Mouse (Mus musculus): ENCODE measurements around the gene Pisd. TPM values are rescaled to one million over a fixed set of nuclear protein-coding genes. Genes with fewer than 3 reads are reported as not detected.
"Not testable (repeated sequence)": the region's sequence is repeated elsewhere in the genome, so short reads cannot be mapped to it uniquely, and the experiment has no call there.

Pisd gene
- polyA plus RNA-seq, 1 experiment from 2014 or later = 91.1 TPM

DNA sequence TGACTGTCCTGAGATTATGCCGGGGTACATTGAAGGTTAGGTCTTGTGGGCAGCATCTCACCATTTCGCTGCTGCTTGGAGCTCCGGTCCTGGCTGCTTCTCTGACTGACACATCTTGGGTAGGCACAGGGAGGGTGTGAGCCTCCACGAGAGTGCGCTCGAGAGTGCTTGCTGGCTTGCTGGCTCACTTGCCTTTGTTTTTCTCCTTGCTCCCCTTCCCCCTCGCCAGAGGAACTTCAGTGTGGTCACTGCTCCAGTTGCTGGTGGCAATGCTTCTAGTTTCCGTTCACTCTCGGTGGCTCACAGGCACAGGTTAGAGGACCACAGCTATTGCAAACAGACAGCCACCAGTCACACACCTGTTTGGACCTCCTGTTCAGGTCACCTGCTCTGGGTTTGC lies 43.3 kb downstream of the Pisd start:
- H3K36me3 ChIP-seq = no peaks in the 10 kb centered on the region; the same call in 1 of the 2 replicates
- no peak overlapping the region for H3K4me3 ChIP-seq (replicated peaks)
- no peak for ATAC-seq
- H3K27ac ChIP-seq = no peak overlapping the region
- H3K4me2 ChIP-seq (replicated peaks) = no peak overlapping the region
- no peak overlapping the region for H3K9ac ChIP-seq
- peaks cover 32% of the 10 kb centered on the region for H3K4me1 ChIP-seq (replicated peaks)
- H3K27me3 ChIP-seq (replicated peaks) = no peaks in the 10 kb centered on the region
- no peaks in the 10 kb centered on the region for H3K9me3 ChIP-seq
- WGBS = 68% methylated on average over 9 of the region's 9 CpGs

- H3K27me3 ChIP-seq (replicated peaks); H3K27ac ChIP-seq; ATAC-seq; H3K9me3 ChIP-seq; H3K36me3 ChIP-seq; H3K9ac ChIP-seq; H3K4me2 ChIP-seq (replicated peaks); H3K4me3 ChIP-seq (replicated peaks): not testable (repeated sequence)
- 92% methylated on average over 4 of the region's 4 CpGs for WGBS
- H3K4me1 ChIP-seq (replicated peaks) = peaks cover 25% of the 10 kb centered on the region
These were observed 44.1 kb downstream of the Pisd start for GRCm38 (mm10) chr5:32741377-32741776.

GRCm38 (mm10) chr5:32740850-32741249 lies 44.6 kb downstream of the Pisd start:
- not testable (repeated sequence) for H3K4me2 ChIP-seq (replicated peaks); H3K9me3 ChIP-seq; ATAC-seq; H3K36me3 ChIP-seq; H3K4me3 ChIP-seq (replicated peaks); H3K9ac ChIP-seq; H3K27me3 ChIP-seq (replicated peaks); H3K27ac ChIP-seq
- H3K4me1 ChIP-seq (replicated peaks) = peaks cover 23% of the 10 kb centered on the region
- WGBS = 85% methylated on average over 8 of the region's 8 CpGs

- H3K9me3 ChIP-seq = no peaks in the 10 kb centered on the region
- peaks cover 19% of the 10 kb centered on the region for H3K4me1 ChIP-seq (replicated peaks)
- no peak overlapping the region for H3K9ac ChIP-seq
- no peak overlapping the region for H3K4me3 ChIP-seq (replicated peaks)
- no peak overlapping the region for H3K27ac ChIP-seq
- no peak for ATAC-seq
- H3K27me3 ChIP-seq (replicated peaks) = no peaks in the 10 kb centered on the region
- no peak overlapping the region for H3K4me2 ChIP-seq (replicated peaks)
- 84% methylated on average over 3 of the region's 3 CpGs for WGBS
- H3K36me3 ChIP-seq = peaks cover 4% of the 10 kb centered on the region; the same call in 1 of the 2 replicates
These were observed 45.3 kb downstream of the Pisd start for GRCm38 (mm10) chr5:32740138-32740537.

GRCm38 (mm10) chr5:32736770-32737169 lies 48.7 kb downstream of the Pisd start:
- H3K4me3 ChIP-seq (replicated peaks); ATAC-seq; H3K36me3 ChIP-seq; H3K9ac ChIP-seq; H3K27me3 ChIP-seq (replicated peaks); H3K4me2 ChIP-seq (replicated peaks); H3K9me3 ChIP-seq; H3K27ac ChIP-seq: not testable (repeated sequence)
- 88% methylated on average over 3 of the region's 3 CpGs for WGBS
- 0 out of 2 replicates have a peak, but pooled peaks cover 11% of the 10 kb centered on the region for H3K4me1 ChIP-seq (replicated peaks)

DNA sequence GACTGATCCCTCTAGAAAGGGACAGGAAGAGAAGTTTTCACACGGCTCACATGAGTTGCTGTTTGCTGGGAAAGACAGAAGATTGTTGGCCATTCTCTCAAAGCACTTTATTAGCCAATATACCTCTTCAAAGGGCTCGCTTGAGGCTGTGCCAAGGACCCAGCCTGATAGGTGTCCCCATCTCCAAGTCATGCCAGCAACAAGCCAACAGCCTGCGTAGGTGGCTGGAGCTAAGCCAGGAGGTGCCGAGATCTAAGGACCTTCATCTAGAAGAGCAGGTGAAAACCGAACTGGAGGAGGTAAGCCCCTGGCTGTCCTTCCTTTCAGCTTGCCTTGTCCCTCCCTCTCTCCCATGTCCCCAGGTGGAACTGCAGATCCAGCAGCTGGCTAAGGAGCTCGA lies 49.7 kb downstream of the Pisd start:
- Histone ChIP-seq H3K36me3 (peaks cover 4% of the 10 kb centered on the region; the same call in 1 of the 2 replicates), H3K4me3 (replicated peaks) (no peak overlapping the region), H3K9me3 (no peaks in the 10 kb centered on the region), H3K4me1 (replicated peaks) (0 out of 2 replicates have a peak, but pooled peaks cover 6% of the 10 kb centered on the region), H3K9ac (no peak overlapping the region), H3K4me2 (replicated peaks) (no peak overlapping the region), H3K27ac (no peak overlapping the region), H3K27me3 (replicated peaks) (no peaks in the 10 kb centered on the region)
- WGBS = 89% methylated on average over 6 of the region's 6 CpGs
- no peak for ATAC-seq

- H3K4me2 ChIP-seq (replicated peaks); H3K4me3 ChIP-seq (replicated peaks); H3K9me3 ChIP-seq; H3K36me3 ChIP-seq; H3K4me1 ChIP-seq (replicated peaks); H3K9ac ChIP-seq; H3K27ac ChIP-seq; H3K27me3 ChIP-seq (replicated peaks): not testable (repeated sequence)
- ATAC-seq = peak; percentile 42; the same call in 1 of the 2 replicates
- WGBS = 94% methylated on average over 6 of the region's 6 CpGs
These were observed 51.6 kb downstream of the Pisd start for GRCm38 (mm10) chr5:32733892-32734291.

GRCm38 (mm10) chr5:32728851-32729250 lies 56.6 kb downstream of the Pisd start:
- Histone ChIP-seq H3K9me3 (no peaks in the 10 kb centered on the region), H3K4me2 (replicated peaks) (no peak overlapping the region), H3K36me3 (no peaks in the 10 kb centered on the region), H3K27ac (no peak overlapping the region), H3K27me3 (replicated peaks) (no peaks in the 10 kb centered on the region), H3K4me1 (replicated peaks) (no peaks in the 10 kb centered on the region), H3K4me3 (replicated peaks) (no peak overlapping the region), H3K9ac (no peak overlapping the region)
- no peak for ATAC-seq
- WGBS = 83% methylated on average over 8 of the region's 8 CpGs

- ATAC-seq = no peak
- Histone ChIP-seq H3K9me3 (no peaks in the 10 kb centered on the region), H3K9ac (no peak overlapping the region), H3K36me3 (no peaks in the 10 kb centered on the region), H3K4me2 (replicated peaks) (no peak overlapping the region), H3K27ac (no peak overlapping the region), H3K4me3 (replicated peaks) (no peak overlapping the region), H3K4me1 (replicated peaks) (no peaks in the 10 kb centered on the region), H3K27me3 (replicated peaks) (no peaks in the 10 kb centered on the region)
- 79% methylated on average over 7 of the region's 7 CpGs for WGBS
These were observed 57.1 kb downstream of the Pisd start for GRCm38 (mm10) chr5:32728300-32728699.

GRCm38 (mm10) chr5:32725397-32725796 lies 60.0 kb downstream of the Pisd start:
- not testable (repeated sequence) for H3K4me2 ChIP-seq (replicated peaks); H3K9me3 ChIP-seq; H3K36me3 ChIP-seq; H3K27me3 ChIP-seq (replicated peaks); H3K9ac ChIP-seq; H3K4me3 ChIP-seq (replicated peaks); H3K4me1 ChIP-seq (replicated peaks); H3K27ac ChIP-seq
- 67% methylated on average over 3 of the region's 3 CpGs for WGBS
- ATAC-seq = peak; percentile 49; the same call in 1 of the 2 replicates

- no peaks in the 10 kb centered on the region for H3K27me3 ChIP-seq (replicated peaks)
- no peak overlapping the region for H3K27ac ChIP-seq
- no peaks in the 10 kb centered on the region for H3K9me3 ChIP-seq
- H3K4me2 ChIP-seq (replicated peaks) = no peak overlapping the region
- 79% methylated on average over 7 of the region's 7 CpGs for WGBS
- H3K36me3 ChIP-seq = no peaks in the 10 kb centered on the region
- H3K9ac ChIP-seq = no peak overlapping the region
- ATAC-seq = no peak
- no peak overlapping the region for H3K4me3 ChIP-seq (replicated peaks)
- 0 out of 2 replicates have a peak, but pooled peaks cover 6% of the 10 kb centered on the region for H3K4me1 ChIP-seq (replicated peaks)
These were observed 61.5 kb downstream of the Pisd start for GRCm38 (mm10) chr5:32723981-32724380.

- 72% methylated on average over 8 of the region's 8 CpGs for WGBS
- H3K27ac ChIP-seq = 0 out of 2 replicates have a peak overlapping the region, but pooled peaks have one; percentile 13
- H3K4me1 ChIP-seq (replicated peaks); H3K4me3 ChIP-seq (replicated peaks); H3K9ac ChIP-seq; H3K4me2 ChIP-seq (replicated peaks); ATAC-seq; H3K27me3 ChIP-seq (replicated peaks); H3K9me3 ChIP-seq; H3K36me3 ChIP-seq: not testable (repeated sequence)
These were observed 62.7 kb downstream of the Pisd start for GRCm38 (mm10) chr5:32722711-32723110.

DNA sequence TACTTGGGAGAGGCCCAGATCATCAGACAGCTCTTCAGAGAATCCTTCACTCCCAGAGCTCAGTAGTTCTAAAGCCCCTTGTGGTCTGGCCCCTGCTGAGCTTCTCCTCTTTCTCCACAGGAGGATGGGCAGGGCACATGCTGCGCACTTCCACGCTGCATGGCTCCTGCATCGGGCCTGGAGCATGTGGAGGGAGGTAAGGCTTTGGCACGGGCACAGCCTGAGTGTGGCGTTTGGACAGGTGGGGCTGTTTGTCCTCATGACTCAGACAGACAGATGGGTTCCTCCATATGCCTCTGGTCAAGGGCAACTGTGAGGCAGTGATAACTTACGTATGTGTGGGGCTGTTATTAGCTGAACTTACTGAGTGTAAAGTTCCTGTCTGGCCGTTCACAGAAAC lies 63.2 kb downstream of the Pisd start:
- Histone ChIP-seq H3K4me2 (replicated peaks) (no peak overlapping the region), H3K36me3 (no peaks in the 10 kb centered on the region), H3K9ac (no peak overlapping the region), H3K4me1 (replicated peaks) (0 out of 2 replicates have a peak, but pooled peaks cover 6% of the 10 kb centered on the region), H3K27ac (no peak overlapping the region), H3K9me3 (no peaks in the 10 kb centered on the region), H3K27me3 (replicated peaks) (no peaks in the 10 kb centered on the region), H3K4me3 (replicated peaks) (no peak overlapping the region)
- peak; percentile 11; the same call in 1 of the 2 replicates for ATAC-seq
- 62% methylated on average over 7 of the region's 7 CpGs for WGBS

All from intestine, embryonic 15.5 days (tissue).